8 mouse cellular contexts compared by ENCODE assay signal in the genomic region with DNA sequence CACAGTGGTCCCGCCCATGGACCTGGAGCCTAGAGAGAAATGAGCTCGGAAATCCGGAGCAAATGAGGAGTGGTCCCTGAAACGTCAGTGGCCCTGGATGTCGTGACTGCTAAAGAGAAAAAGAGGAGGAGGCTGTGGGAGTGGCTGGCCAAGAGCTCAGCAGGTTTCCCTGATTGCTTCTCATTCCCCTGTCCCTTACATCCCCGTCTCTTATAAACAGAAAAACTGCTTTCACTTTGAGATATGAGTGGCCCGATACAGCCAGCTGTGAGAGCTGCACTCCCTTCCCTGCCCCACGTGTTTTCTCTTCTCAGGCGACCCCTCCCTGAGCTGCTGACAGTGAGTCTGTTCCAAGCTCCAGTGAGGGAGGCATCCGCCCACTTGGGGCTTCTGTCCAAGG. TPM values are rescaled to one million over a fixed set of nuclear protein-coding genes. Genes with fewer than 3 reads are reported as not detected.
DNase-seq lines count a peak whose midpoint lies in the region; ATAC-seq and TF ChIP-seq lines count a peak whose summit lies in the region.
"Not testable (repeated sequence)": the region's sequence is repeated elsewhere in the genome, so short reads cannot be mapped to it uniquely, and the experiment has no call there.

No protein-coding gene starts in this region.

- not testable (repeated sequence) for H3K36me3 ChIP-seq in heart, embryonic 12.5 days; intestine, postnatal 0 days (ENCODE audit: control insufficient read depth, insufficient read depth); limb, embryonic 13.5 days; lung, embryonic 14.5 days (ENCODE audit: insufficient read depth)

- H3K27me3 ChIP-seq in heart, embryonic 12.5 days (replicated peaks); intestine, postnatal 0 days (replicated peaks; ENCODE audit: control insufficient read depth, insufficient read depth, low read length); limb, embryonic 13.5 days; lung, embryonic 14.5 days (ENCODE audit: insufficient read depth, low read length): not testable (repeated sequence)

- H3K4me2 ChIP-seq in heart, embryonic 12.5 days, result peak overlapping the region; percentile 56
- peak overlapping the region; percentile 32; the same call in 1 of the 2 replicates for H3K4me2 ChIP-seq in intestine, postnatal 0 days (replicated peaks; ENCODE audit: low read depth)
- peak overlapping the region; percentile 45 for H3K4me2 ChIP-seq in limb, embryonic 13.5 days (replicated peaks)
- peak overlapping the region; percentile 25; the same call in 1 of the 2 replicates for H3K4me2 ChIP-seq in lung, embryonic 14.5 days

- H3K27ac ChIP-seq in brown adipose tissue, adult 24 weeks (replicated peaks; ENCODE audit: low read depth, low read length); heart, embryonic 12.5 days (ENCODE audit: poor library complexity, severe bottlenecking); intestine, postnatal 0 days (ENCODE audit: low read depth, low read length); limb, embryonic 13.5 days; lung, embryonic 14.5 days (ENCODE audit: low read depth): not testable (repeated sequence)

- ATAC-seq in heart, embryonic 12.5 days (ENCODE audit: insufficient number of reproducible peaks, low FRiP score); intestine, postnatal 0 days; limb, embryonic 13.5 days (ENCODE audit: low FRiP score, low read depth); lung, embryonic 14.5 days (ENCODE audit: insufficient read depth): not testable (repeated sequence)

- DNase-seq in CD4-positive, CD25-positive, alpha-beta regulatory T cell, adult 2 months (ENCODE audit: low read depth, low spot score), result peak; percentile 61
- not testable (repeated sequence) for DNase-seq in lung, embryonic 14.5 days
- DNase-seq in naive thymus-derived CD4-positive, alpha-beta T cell, adult 2 months (ENCODE audit: low read depth), result peak; percentile 68
- peak; percentile 39 for DNase-seq in thymus, postnatal 25 days

- H3K4me1 ChIP-seq in brown adipose tissue, adult 24 weeks (ENCODE audit: control insufficient read depth, insufficient read depth, insufficient read length, low read length); intestine, postnatal 0 days (replicated peaks; ENCODE audit: control insufficient read depth, insufficient read depth, low read length); lung, embryonic 14.5 days (ENCODE audit: insufficient read depth): not testable (repeated sequence)
- H3K4me1 ChIP-seq in heart, embryonic 12.5 days (replicated peaks), result peaks cover 10% of the 10 kb centered on the region
- peaks cover 14% of the 10 kb centered on the region for H3K4me1 ChIP-seq in limb, embryonic 13.5 days

- TF ChIP-seq CTCF in intestine, postnatal 0 days (IDR thresholded peaks at IDR 0.05; ENCODE audit: low read depth); lung, embryonic 14.5 days (IDR thresholded peaks at IDR 0.05; ENCODE audit: low read depth): not testable (repeated sequence)

- 5% methylated on average over 10 of the region's 10 CpGs for WGBS in heart, embryonic 12.5 days
- WGBS in intestine, postnatal 0 days, result 4% methylated on average over 10 of the region's 10 CpGs
- WGBS in limb, embryonic 13.5 days, result 6% methylated on average over 10 of the region's 10 CpGs
- WGBS in lung, embryonic 14.5 days, result 3% methylated on average over 9 of the region's 10 CpGs

- H3K9ac ChIP-seq in heart, embryonic 12.5 days; intestine, postnatal 0 days (ENCODE audit: low read depth, low read length); limb, embryonic 13.5 days; lung, embryonic 14.5 days: not testable (repeated sequence)

- peak overlapping the region; percentile 38; the same call in 1 of the 2 replicates for H3K4me3 ChIP-seq in brown adipose tissue, adult 24 weeks (ENCODE audit: insufficient read depth, low read depth, low read length)
- H3K4me3 ChIP-seq in heart, embryonic 12.5 days, result peak overlapping the region; percentile 34
- H3K4me3 ChIP-seq in intestine, postnatal 0 days (ENCODE audit: low read depth, low read length); limb, embryonic 13.5 days; lung, embryonic 14.5 days (ENCODE audit: low read depth, low read length): not testable (repeated sequence)

- not testable (repeated sequence) for H3K9me3 ChIP-seq in heart, embryonic 12.5 days (replicated peaks); intestine, postnatal 0 days (ENCODE audit: control insufficient read depth); limb, embryonic 13.5 days; lung, embryonic 14.5 days (ENCODE audit: low read depth, low read length)

RNA-seq across cellular contexts. Expression of a gene that starts 14.1 kb away (rescaled TPM):
- 3.1 and 3.6 TPM in 2 replicates for polyA plus RNA-seq in brown adipose tissue, adult 24 weeks (2012; ENCODE audit: insufficient read depth, insufficient read length, missing spikeins)
- 5.6 and 5.9 TPM in 2 replicates for polyA plus RNA-seq in heart, embryonic 12.5 days (2016; fragmentation: Nextera tagmentation; extraction: Ambion mirVana)
- 5.8 and 5.9 TPM in 2 replicates for polyA plus RNA-seq in intestine, postnatal 0 days (2015; fragmentation: Nextera tagmentation; extraction: Ambion mirVana)
- polyA plus RNA-seq in limb, embryonic 13.5 days (2015; fragmentation: Nextera tagmentation; extraction: Ambion mirVana), result 12.4 TPM in 2 replicates
- polyA plus RNA-seq in lung, embryonic 14.5 days (2014; fragmentation: Nextera tagmentation; extraction: Ambion mirVana), result 9.7 and 10.5 TPM in 2 replicates

RNA-seq across cellular contexts. Expression of a gene that starts 24.6 kb away (rescaled TPM):
- 6.2 and 8.9 TPM in 2 replicates for polyA plus RNA-seq in brown adipose tissue, adult 24 weeks (2012; ENCODE audit: insufficient read depth, insufficient read length, missing spikeins)
- polyA plus RNA-seq in heart, embryonic 12.5 days (2016; fragmentation: Nextera tagmentation; extraction: Ambion mirVana), result 9.7 and 10.1 TPM in 2 replicates
- polyA plus RNA-seq in intestine, postnatal 0 days (2015; fragmentation: Nextera tagmentation; extraction: Ambion mirVana), result 7.8 and 8.3 TPM in 2 replicates
- polyA plus RNA-seq in limb, embryonic 13.5 days (2015; fragmentation: Nextera tagmentation; extraction: Ambion mirVana), result 17.3 and 18.0 TPM in 2 replicates
- 12.1 and 13.4 TPM in 2 replicates for polyA plus RNA-seq in lung, embryonic 14.5 days (2014; fragmentation: Nextera tagmentation; extraction: Ambion mirVana)

RNA-seq across cellular contexts. Expression of a gene that starts 51.7 kb away (rescaled TPM):
- 1.4 and 1.8 TPM in 2 replicates for polyA plus RNA-seq in brown adipose tissue, adult 24 weeks (2012; ENCODE audit: insufficient read depth, insufficient read length, missing spikeins)
- 3.3 and 3.4 TPM in 2 replicates for polyA plus RNA-seq in heart, embryonic 12.5 days (2016; fragmentation: Nextera tagmentation; extraction: Ambion mirVana)
- polyA plus RNA-seq in intestine, postnatal 0 days (2015; fragmentation: Nextera tagmentation; extraction: Ambion mirVana), result 4.6 and 4.9 TPM in 2 replicates
- polyA plus RNA-seq in limb, embryonic 13.5 days (2015; fragmentation: Nextera tagmentation; extraction: Ambion mirVana), result 4.1 and 4.8 TPM in 2 replicates
- polyA plus RNA-seq in lung, embryonic 14.5 days (2014; fragmentation: Nextera tagmentation; extraction: Ambion mirVana), result 4.3 and 4.9 TPM in 2 replicates
